Mouse (Mus musculus): ENCODE results near the gene Dolpp1. TPM values are rescaled to one million over a fixed set of nuclear protein-coding genes. Genes with fewer than 3 reads are reported as not detected.

Gene Dolpp1
- polyA plus RNA-seq, 1 experiment from 2014 or later = 12.2 TPM

DNA sequence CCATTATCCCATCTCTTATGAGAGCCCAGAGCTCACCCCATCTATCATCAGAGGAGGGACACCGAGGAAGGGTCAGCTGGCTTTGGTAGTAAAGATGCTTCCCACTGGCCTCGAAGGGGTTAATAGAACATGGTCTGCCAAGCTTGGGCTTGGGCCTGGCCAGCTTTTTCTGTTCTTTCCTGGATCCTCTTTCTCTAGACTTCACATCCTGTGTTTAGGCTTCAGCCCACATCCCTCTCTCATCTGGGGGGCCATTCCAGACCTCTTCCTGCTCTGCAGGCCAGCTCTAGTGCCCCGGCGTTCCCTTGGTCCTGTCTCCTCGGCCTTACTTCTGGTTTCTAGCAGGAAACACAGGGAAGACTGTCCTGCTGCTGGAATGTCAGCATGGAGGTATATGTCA, 52.0 kb downstream of the Dolpp1 start:
- ATAC-seq (no peak), DNase-seq (no peak)
- Histone ChIP-seq H3K4me2 (ENCODE audit: low read depth, low read length) (no peak overlapping the region), H3K9ac (replicated peaks) (no peak overlapping the region), H3K36me3 (replicated peaks; ENCODE audit: insufficient read depth, low read length) (peaks cover 66% of the 10 kb centered on the region), H3K27ac (ENCODE audit: low read depth) (0 out of 2 replicates have a peak overlapping the region, but pooled peaks have one; percentile 22), H3K9me3 (ENCODE audit: low read length) (no peaks in the 10 kb centered on the region), H3K4me1 (ENCODE audit: insufficient read depth) (peaks cover 45% of the 10 kb centered on the region), H3K27me3 (ENCODE audit: insufficient read depth, low read length) (no peaks in the 10 kb centered on the region), H3K4me3 (ENCODE audit: low read depth, low read length) (no peak overlapping the region)
- 83% methylated on average over 5 of the region's 5 CpGs for WGBS (ENCODE audit: insufficient replicate concordance)
- TF ChIP-seq CTCF (IDR thresholded peaks at IDR 0.05; ENCODE audit: low read depth) = no peak
- no peak for TF ChIP-seq EP300 (IDR thresholded peaks at IDR 0.05; ENCODE audit: low read depth)

DNA sequence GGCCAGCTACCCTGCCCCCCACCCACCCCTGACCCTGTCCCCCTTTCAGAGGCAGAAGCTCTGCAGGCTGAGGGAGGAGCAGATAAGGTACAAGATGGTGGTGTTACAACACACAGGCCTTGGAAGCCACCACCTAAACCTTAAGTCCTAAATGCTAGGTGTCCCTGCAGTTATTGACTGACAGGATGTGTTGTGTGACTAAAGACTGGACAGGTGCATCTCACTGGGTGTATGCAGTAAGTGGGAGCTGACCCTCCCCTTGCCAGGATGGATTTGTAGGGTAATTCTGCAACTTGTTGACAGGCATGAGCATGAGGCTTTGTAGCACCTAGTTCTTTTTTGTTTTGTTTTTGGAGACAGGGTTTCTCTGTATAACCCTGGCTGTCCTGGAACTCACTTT, 52.4 kb downstream of the Dolpp1 start:
- no peak overlapping the region for H3K4me3 ChIP-seq (ENCODE audit: low read depth, low read length)
- H3K9me3 ChIP-seq (ENCODE audit: low read length) = no peaks in the 10 kb centered on the region
- no peak overlapping the region for H3K9ac ChIP-seq (replicated peaks)
- H3K4me2 ChIP-seq (ENCODE audit: low read depth, low read length) = no peak overlapping the region
- H3K27me3 ChIP-seq (ENCODE audit: insufficient read depth, low read length) = no peaks in the 10 kb centered on the region
- H3K27ac ChIP-seq (ENCODE audit: low read depth) = no peak overlapping the region
- no peak for ATAC-seq
- DNase-seq = no peak
- peaks cover 66% of the 10 kb centered on the region for H3K36me3 ChIP-seq (replicated peaks; ENCODE audit: insufficient read depth, low read length)
- TF ChIP-seq EP300 (IDR thresholded peaks at IDR 0.05; ENCODE audit: low read depth) (no peak), CTCF (IDR thresholded peaks at IDR 0.05; ENCODE audit: low read depth) (no peak)
- H3K4me1 ChIP-seq (ENCODE audit: insufficient read depth) = peaks cover 45% of the 10 kb centered on the region

DNA sequence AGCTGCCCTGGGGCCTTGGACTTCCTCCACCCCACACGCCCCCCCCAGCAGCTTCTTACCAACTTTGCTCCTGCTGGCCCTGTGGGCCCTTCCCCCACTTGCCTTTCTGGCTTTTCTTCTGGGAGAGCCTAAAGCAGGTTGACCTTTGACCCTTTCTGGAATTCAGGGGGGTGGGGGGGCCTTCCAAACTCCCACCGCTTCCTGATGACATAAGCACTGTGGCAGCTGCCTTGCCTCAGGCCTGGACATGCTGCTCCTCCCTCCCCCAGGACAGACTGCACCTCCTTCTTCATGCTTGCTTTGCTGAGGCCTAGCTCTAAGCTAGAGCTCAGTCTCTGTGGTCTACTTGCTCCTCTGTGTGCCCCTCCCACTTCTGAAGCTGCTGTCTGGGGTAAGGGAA, 53.3 kb downstream of the Dolpp1 start:
- Histone ChIP-seq H3K9me3 (ENCODE audit: low read length) (no peaks in the 10 kb centered on the region), H3K27ac (ENCODE audit: low read depth) (no peak overlapping the region), H3K27me3 (ENCODE audit: insufficient read depth, low read length) (no peaks in the 10 kb centered on the region), H3K9ac (replicated peaks) (peak overlapping the region; percentile 13; the same call in 1 of the 2 replicates), H3K4me2 (ENCODE audit: low read depth, low read length) (no peak overlapping the region), H3K4me1 (ENCODE audit: insufficient read depth) (peaks cover 45% of the 10 kb centered on the region), H3K4me3 (ENCODE audit: low read depth, low read length) (no peak overlapping the region), H3K36me3 (replicated peaks; ENCODE audit: insufficient read depth, low read length) (peaks cover 64% of the 10 kb centered on the region)
- no peak for DNase-seq
- peak; percentile 18; the same call in 1 of the 2 replicates for ATAC-seq
- 61% methylated on average over 2 of the region's 2 CpGs for WGBS (ENCODE audit: insufficient replicate concordance)
- TF ChIP-seq CTCF (IDR thresholded peaks at IDR 0.05; ENCODE audit: low read depth) (no peak), EP300 (IDR thresholded peaks at IDR 0.05; ENCODE audit: low read depth) (no peak)

DNA sequence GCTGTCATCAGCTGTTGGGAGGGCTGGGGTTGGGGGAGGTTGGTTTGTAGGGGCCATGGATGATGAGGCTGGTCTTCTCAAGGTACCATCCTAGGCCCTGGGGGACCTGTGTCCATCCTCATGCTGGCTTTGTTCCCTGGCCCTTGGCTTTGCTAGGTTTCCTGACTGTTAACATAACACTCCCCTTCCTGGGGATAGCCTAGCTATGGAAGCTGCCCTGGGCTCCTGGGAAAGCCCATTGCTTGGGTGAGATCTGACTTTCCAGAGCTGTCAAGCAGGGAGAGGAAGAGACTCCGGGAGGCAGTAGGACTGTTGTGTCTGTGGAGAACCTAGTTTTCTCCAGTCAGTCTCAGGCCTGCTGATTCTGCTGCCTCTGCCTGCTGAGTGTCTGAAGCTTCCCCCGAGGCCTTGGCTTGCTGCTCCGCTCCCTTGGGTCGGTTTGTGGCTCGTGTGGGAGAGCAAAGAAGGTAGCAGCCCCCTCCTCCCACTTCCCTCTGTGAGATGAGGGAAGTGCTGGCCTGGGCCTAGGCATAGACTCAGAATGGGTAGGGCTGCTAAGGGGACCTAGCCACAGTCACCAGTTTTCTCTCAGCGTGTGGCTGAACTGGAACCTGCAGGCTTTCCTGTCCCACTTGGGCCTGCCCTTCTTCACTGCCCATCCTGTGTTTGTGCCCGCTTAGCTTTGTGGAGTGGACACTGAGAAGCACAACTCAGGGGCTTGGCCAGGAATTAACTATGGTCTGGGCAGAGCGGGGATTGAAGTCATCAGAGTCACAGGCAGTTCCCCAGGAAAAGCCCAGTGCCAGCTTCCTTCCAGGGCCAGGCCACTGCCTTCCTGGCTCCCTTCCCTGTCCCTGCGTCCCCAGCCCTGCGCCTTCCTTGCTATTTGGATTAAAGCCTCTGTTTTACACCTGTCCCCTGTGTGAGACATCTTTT, 55.1 kb downstream of the Dolpp1 start:
- no peaks in the 10 kb centered on the region for H3K9me3 ChIP-seq (ENCODE audit: low read length)
- no peak overlapping the region for H3K4me2 ChIP-seq (ENCODE audit: low read depth, low read length)
- H3K36me3 ChIP-seq (replicated peaks; ENCODE audit: insufficient read depth, low read length) = peaks cover 58% of the 10 kb centered on the region
- no peak for DNase-seq
- 71% methylated on average over 10 of the region's 10 CpGs for WGBS (ENCODE audit: insufficient replicate concordance)
- no peak overlapping the region for H3K9ac ChIP-seq (replicated peaks)
- no peak overlapping the region for H3K4me3 ChIP-seq (ENCODE audit: low read depth, low read length)
- H3K27ac ChIP-seq (ENCODE audit: low read depth) = 0 out of 2 replicates have a peak overlapping the region, but pooled peaks have one; percentile 51
- H3K27me3 ChIP-seq (ENCODE audit: insufficient read depth, low read length) = no peaks in the 10 kb centered on the region
- TF ChIP-seq CTCF (IDR thresholded peaks at IDR 0.05; ENCODE audit: low read depth) = no peak
- no peak for TF ChIP-seq EP300 (IDR thresholded peaks at IDR 0.05; ENCODE audit: low read depth)
- no peak for ATAC-seq
- peaks cover 30% of the 10 kb centered on the region for H3K4me1 ChIP-seq (ENCODE audit: insufficient read depth)

DNA sequence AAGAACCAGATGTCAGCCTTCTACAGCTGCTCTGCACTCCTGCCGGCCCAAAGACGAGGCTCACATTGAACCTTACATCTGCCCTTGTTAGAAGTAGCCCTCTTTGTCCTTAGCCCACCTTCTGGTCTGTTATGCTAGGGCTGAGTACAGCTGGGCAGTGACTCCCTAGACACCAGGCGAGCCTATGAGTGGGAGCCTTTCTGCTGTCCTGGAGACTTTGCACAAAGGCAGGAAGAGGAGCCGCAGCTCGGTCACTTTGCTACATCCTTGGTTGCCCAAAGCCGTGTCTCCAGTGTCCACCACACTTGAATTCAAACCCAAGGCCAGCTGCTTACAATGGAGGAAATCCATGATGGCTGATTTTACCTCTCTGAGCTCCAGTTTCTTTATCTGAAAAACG, 56.3 kb downstream of the Dolpp1 start:
- no peak overlapping the region for H3K9ac ChIP-seq (replicated peaks)
- no peaks in the 10 kb centered on the region for H3K9me3 ChIP-seq (ENCODE audit: low read length)
- TF ChIP-seq CTCF (IDR thresholded peaks at IDR 0.05; ENCODE audit: low read depth) (no peak), EP300 (IDR thresholded peaks at IDR 0.05; ENCODE audit: low read depth) (no peak)
- no peak overlapping the region for H3K27ac ChIP-seq (ENCODE audit: low read depth)
- H3K4me1 ChIP-seq (ENCODE audit: insufficient read depth) = peaks cover 17% of the 10 kb centered on the region
- ATAC-seq (no peak), DNase-seq (no peak)
- H3K27me3 ChIP-seq (ENCODE audit: insufficient read depth, low read length) = no peaks in the 10 kb centered on the region
- H3K4me2 ChIP-seq (ENCODE audit: low read depth, low read length) = no peak overlapping the region
- WGBS (ENCODE audit: insufficient replicate concordance) = 92% methylated on average over 7 of the region's 7 CpGs
- H3K4me3 ChIP-seq (ENCODE audit: low read depth, low read length) = no peak overlapping the region
- peaks cover 47% of the 10 kb centered on the region for H3K36me3 ChIP-seq (replicated peaks; ENCODE audit: insufficient read depth, low read length)

Small RNA genes within 50 kb of the gene (microRNA-seq; reads per million reads assigned to microRNA genes)
- not detected for gene Gm47292

Other genes starting within 250 kb of the Dolpp1 start
- gene Endog, start 220.8 kb upstream of the Dolpp1 start, polyA plus RNA-seq (2015; fragmentation: Nextera tagmentation; extraction: Ambion mirVana) = 51.2 and 56.3 TPM in 2 replicates
- 12.8 and 13.7 TPM in 2 replicates for gene Spout1, start 213.8 kb upstream of the Dolpp1 start, polyA plus RNA-seq (2015; fragmentation: Nextera tagmentation; extraction: Ambion mirVana)
- 32.2 and 32.3 TPM in 2 replicates for gene Kyat1, start 186.4 kb upstream of the Dolpp1 start, polyA plus RNA-seq (2015; fragmentation: Nextera tagmentation; extraction: Ambion mirVana)
- gene Lrrc8a, start 154.5 kb upstream of the Dolpp1 start, polyA plus RNA-seq (2015; fragmentation: Nextera tagmentation; extraction: Ambion mirVana) = 18.6 and 20.3 TPM in 2 replicates
- 0.14 and 0.18 TPM in 2 replicates for gene Gm28035, start 151.7 kb upstream of the Dolpp1 start, polyA plus RNA-seq (2015; fragmentation: Nextera tagmentation; extraction: Ambion mirVana)
- 19.3 and 23.2 TPM in 2 replicates for gene Phyhd1, start 126.1 kb upstream of the Dolpp1 start, polyA plus RNA-seq (2015; fragmentation: Nextera tagmentation; extraction: Ambion mirVana)
- not detected in 2 replicates for gene Gm28038, start 111.2 kb upstream of the Dolpp1 start, polyA plus RNA-seq (2015; fragmentation: Nextera tagmentation; extraction: Ambion mirVana)
- gene Dolk, start 105.9 kb upstream of the Dolpp1 start, polyA plus RNA-seq (2015; fragmentation: Nextera tagmentation; extraction: Ambion mirVana) = 14.0 and 14.1 TPM in 2 replicates
- gene Nup188, start 105.9 kb upstream of the Dolpp1 start, polyA plus RNA-seq (2015; fragmentation: Nextera tagmentation; extraction: Ambion mirVana) = 6.2 and 7.5 TPM in 2 replicates
- 13.9 and 14.4 TPM in 2 replicates for gene Sh3glb2, start 32.9 kb upstream of the Dolpp1 start, polyA plus RNA-seq (2015; fragmentation: Nextera tagmentation; extraction: Ambion mirVana)
- gene Miga2, start 28.0 kb upstream of the Dolpp1 start, polyA plus RNA-seq (2015; fragmentation: Nextera tagmentation; extraction: Ambion mirVana) = 7.6 and 8.2 TPM in 2 replicates
- 57.5 and 64.3 TPM in 2 replicates for gene Crat, start 23.6 kb downstream of the Dolpp1 start, polyA plus RNA-seq (2015; fragmentation: Nextera tagmentation; extraction: Ambion mirVana)
- gene Ptpa, start 23.8 kb downstream of the Dolpp1 start, polyA plus RNA-seq (2015; fragmentation: Nextera tagmentation; extraction: Ambion mirVana) = 65.6 and 76.8 TPM in 2 replicates
- 0.31 and 0.69 TPM in 2 replicates for gene Ier5l, start 82.0 kb downstream of the Dolpp1 start, polyA plus RNA-seq (2015; fragmentation: Nextera tagmentation; extraction: Ambion mirVana)
- gene Cstad, start 202.8 kb downstream of the Dolpp1 start, polyA plus RNA-seq (2015; fragmentation: Nextera tagmentation; extraction: Ambion mirVana) = 0.22 TPM in 2 replicates

All from liver, postnatal 0 days (tissue).